Mouse (Mus musculus) cortical plate, adult 2 months (tissue): ENCODE data around the gene Nos3.

Experiments
- CTCF ChIP-seq: fragments of 200-500 bp; IDR thresholded peaks from 2 replicates; pipeline ENCODE4 v1.5.1; 2011; ENCODE audit warnings: mild to moderate bottlenecking, control low read depth, low read length; ENCODE audit not compliant: insufficient read depth; ENCODE audit errors: extremely low read depth
- POLR2A ChIP-seq: fragments of 200-500 bp; IDR thresholded peaks from 2 replicates; pipeline ENCODE4 v1.6.1; 2011; ENCODE audit warnings: mild to moderate bottlenecking, low read length, control low read depth; ENCODE audit not compliant: insufficient read depth; ENCODE audit errors: extremely low read depth

- TF ChIP-seq CTCF (no peak), POLR2A (no peak)
Observed at GRCm38 (mm10) chr5:24385374-24385773, 20.8 kb downstream of the Nos3 start.
